Mouse (Mus musculus) Patski (cell line): ENCODE measurements around the gene Pam. TPM values are rescaled to one million over a fixed set of nuclear protein-coding genes. Genes with fewer than 3 reads are reported as not detected.

Source experiments
- ATAC-seq: fragments of 100-300 bp; one replicate; pipeline ENCODE4 v1.8.0; 2021
- CTCF ChIA-PET: fragments of 350-600 bp; sonication (Branson Sonifier 250); formaldehyde crosslinking; loops from one replicate; lab custom pipeline; 2022; ENCODE audit warnings: inconsistent platforms; lab: Charles Lee
- POLR2A ChIA-PET: fragments of 350-600 bp; sonication (Branson Sonifier 250); formaldehyde crosslinking; loops from one replicate; lab custom pipeline; 2022; ENCODE audit warnings: antibody characterized with exemption, inconsistent platforms; lab: Charles Lee
- DNase-seq: peaks from one replicate; pipeline ENCODE4 v3.0.0-alpha.2; 2011; ENCODE audit warnings: low read depth, low spot score
- H3K27me3 ChIP-seq: fragments of 371-371 bp; one replicate; pipeline ENCODE4 v1.5.1; 2021
- CTCF ChIP-seq: fragments of 100-300 bp; IDR thresholded peaks from one replicate; pipeline ENCODE4 v1.5.1; 2021
- in situ Hi-C: fragments of 300-500 bp; cut with MboI; formaldehyde crosslinking; loops from 3 replicates; pipeline ENCODE4 v1.11.1; 2018; ENCODE audit warnings: low pct_unique_long_range_greater_than_20kb, mixed read lengths
- polyA plus RNA-seq: library from polyadenylated mRNA; unstranded; gene quantifications from one replicate; pipeline ENCODE4 v1.2.3, GENCODE M21; 2021

The Pam gene
- polyA plus RNA-seq, 1 experiment from 2014 or later, result 74.0 TPM

GRCm38 (mm10) chr1:98056996-98057945 is 38.2 kb downstream of the Pam start:
- POLR2A ChIA-PET, result interaction anchor here (1.2 kb wide), 1 partner anchor 19 kb away, joined by 3 read pairs; no protein-coding TSS in a partner anchor
- CTCF ChIA-PET, result interaction anchor here (1.0 to 1.6 kb wide), 3 partner anchors 10 to 16 kb away, joined by 3 read pairs; no protein-coding TSS in a partner anchor
- ATAC-seq, result no peak
- no peak for DNase-seq
- in situ Hi-C loops, result no loop called here
- TF ChIP-seq CTCF, result no peak
- no peaks in the 10 kb centered on the region for H3K27me3 ChIP-seq

DNA sequence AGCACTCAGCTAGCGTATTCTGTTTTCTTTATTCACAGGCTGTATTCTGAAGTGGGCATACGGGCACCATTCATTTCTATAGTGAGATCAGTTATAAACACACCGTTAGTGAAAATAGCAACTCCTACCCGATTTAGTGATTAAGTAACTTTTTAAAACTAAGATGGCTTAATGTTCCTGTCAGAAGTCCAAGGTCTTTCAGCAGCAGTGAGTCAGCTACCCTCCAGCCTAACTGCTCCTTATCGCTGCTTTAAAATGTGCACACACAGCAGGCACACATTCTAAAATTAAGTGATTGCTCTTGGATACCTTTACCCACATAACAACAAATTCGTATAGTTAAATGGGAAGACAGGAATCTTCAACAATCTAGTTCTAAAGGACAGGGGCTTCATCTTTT is 39.2 kb downstream of the Pam start:
- ChIA-PET CTCF (no interaction called here), POLR2A (no interaction called here)
- DNase-seq (no peak), ATAC-seq (peak; percentile 74)
- in situ Hi-C loops, result no loop called here
- no peak for TF ChIP-seq CTCF
- no peaks in the 10 kb centered on the region for H3K27me3 ChIP-seq

GRCm38 (mm10) chr1:98055591-98055990 is 39.9 kb downstream of the Pam start:
- no peak for TF ChIP-seq CTCF
- DNase-seq, result no peak
- ChIA-PET POLR2A (no interaction called here), CTCF (no interaction called here)
- in situ Hi-C loops, result no loop called here
- no peak for ATAC-seq
- no peaks in the 10 kb centered on the region for H3K27me3 ChIP-seq

DNA sequence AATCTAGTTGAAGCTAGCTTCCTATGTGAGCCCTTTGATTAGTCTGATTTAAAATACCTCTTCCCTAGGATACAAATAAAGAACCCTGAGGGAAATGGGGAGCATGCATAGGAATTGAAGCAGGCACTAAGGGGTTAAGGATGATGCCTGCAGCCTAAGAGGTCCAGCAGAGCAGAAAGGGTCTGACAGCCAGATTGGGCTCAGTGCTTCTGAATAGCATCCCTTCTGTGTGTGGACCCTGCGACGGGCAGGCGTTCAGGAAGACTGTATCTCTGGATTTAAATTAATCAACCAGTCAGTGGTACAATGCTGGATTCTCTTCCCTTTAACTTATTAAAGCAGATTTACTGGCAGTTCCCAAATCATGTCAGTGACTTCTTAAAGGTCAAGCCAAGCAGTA is 41.5 kb downstream of the Pam start:
- in situ Hi-C loops, result no loop called here
- ATAC-seq (no peak), DNase-seq (no peak)
- TF ChIP-seq CTCF, result no peak
- ChIA-PET POLR2A (no interaction called here), CTCF (no interaction called here)
- no peaks in the 10 kb centered on the region for H3K27me3 ChIP-seq

DNA sequence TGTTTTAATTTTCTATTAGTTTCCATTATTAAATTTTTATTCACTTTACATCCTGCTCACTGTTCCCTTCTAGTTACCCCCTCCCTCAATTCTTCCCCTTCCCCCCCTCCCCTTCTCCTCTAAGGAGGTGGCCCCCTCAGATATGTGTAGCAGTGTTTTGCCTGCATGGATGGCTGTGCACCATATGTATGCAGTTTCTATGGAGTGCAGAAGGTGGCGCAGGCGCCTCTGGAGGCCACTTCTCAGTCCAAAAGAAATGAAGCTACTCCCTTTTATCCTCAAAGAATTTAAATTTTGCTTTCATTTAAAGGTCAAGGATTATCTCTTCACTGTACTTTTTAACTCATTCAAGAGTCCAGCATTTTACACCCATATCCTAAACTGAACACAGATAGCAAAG is 42.0 kb downstream of the Pam start:
- ATAC-seq (no peak), DNase-seq (no peak)
- in situ Hi-C loops, result no loop called here
- H3K27me3 ChIP-seq, result no peaks in the 10 kb centered on the region
- TF ChIP-seq CTCF, result peak; percentile 25
- ChIA-PET CTCF (no interaction called here), POLR2A (no interaction called here)

- ATAC-seq (no peak), DNase-seq (no peak)
- CTCF ChIA-PET, result no interaction called here
- POLR2A ChIA-PET, result no interaction called here
- no peaks in the 10 kb centered on the region for H3K27me3 ChIP-seq
- in situ Hi-C loops, result no loop called here
- no peak for TF ChIP-seq CTCF
Measured at GRCm38 (mm10) chr1:98052775-98053174, 42.7 kb downstream of the Pam start.

DNA sequence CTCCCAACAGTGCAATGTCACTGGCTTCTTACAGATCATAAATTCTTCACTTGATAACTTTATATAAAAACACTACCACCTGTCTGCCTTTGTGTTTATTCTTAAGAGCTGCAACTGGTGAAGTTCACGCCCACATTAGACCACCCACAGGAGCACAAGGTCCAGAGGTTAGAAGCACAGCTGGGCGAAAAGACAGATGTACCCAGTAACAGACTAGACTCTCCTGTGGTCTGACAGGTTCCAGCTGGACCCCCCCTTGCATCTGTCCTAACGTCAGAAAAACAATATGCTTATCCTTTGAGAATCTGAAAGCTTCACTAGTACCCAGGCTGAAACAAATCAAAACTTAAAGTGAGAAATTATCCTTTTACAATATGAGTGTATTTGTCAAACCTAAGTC is 44.4 kb downstream of the Pam start:
- in situ Hi-C loops, result no loop called here
- no peak for TF ChIP-seq CTCF
- ChIA-PET CTCF (interaction anchor here (0.6 to 1.5 kb wide), 2 partner anchors 20 to 330 kb away, joined by 3 to 4 read pairs; no protein-coding TSS in a partner anchor), POLR2A (no interaction called here)
- ATAC-seq, result no peak
- no peaks in the 10 kb centered on the region for H3K27me3 ChIP-seq
- DNase-seq, result no peak

GRCm38 (mm10) chr1:98049756-98050155 is 45.7 kb downstream of the Pam start:
- in situ Hi-C loops, result no loop called here
- H3K27me3 ChIP-seq, result no peaks in the 10 kb centered on the region
- DNase-seq (no peak), ATAC-seq (no peak)
- ChIA-PET CTCF (interaction anchor here (1.5 kb wide), 1 partner anchor 22 kb away, joined by 4 read pairs; no protein-coding TSS in a partner anchor), POLR2A (interaction anchor here (0.5 kb wide), 1 partner anchor 11 kb away, joined by 4 read pairs; no protein-coding TSS in a partner anchor)
- TF ChIP-seq CTCF, result no peak

DNA sequence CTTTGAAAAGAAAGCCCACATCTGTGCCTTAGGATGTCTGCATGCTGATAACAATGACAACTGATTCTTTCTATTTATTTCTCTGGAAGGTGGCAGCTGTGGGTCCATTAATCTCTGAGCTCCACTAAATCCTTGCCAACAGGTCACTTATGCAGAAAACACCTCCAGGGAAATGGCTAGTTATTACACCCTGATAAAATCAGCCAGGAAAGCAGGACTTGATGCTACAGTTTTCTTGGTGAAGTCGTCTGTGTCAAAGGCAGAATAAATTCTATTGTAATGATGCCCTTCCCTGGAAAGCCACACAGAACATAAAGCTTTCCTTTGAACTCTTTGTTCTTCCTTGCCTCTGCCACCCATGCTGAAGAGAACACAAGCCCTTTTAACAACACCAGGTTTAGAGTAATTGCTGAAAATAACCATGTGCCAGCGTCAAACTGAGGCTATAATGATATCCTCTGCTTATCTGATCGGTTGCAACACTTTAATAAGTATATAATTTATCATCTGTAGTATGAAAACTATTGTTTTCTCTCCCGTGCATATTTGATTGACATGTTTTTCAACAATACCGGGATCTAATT is 47.1 kb downstream of the Pam start:
- no peak for TF ChIP-seq CTCF
- in situ Hi-C loops, result no loop called here
- CTCF ChIA-PET, result interaction anchor here (1.0 kb wide), 1 partner anchor 46 kb away, joined by 3 read pairs; no protein-coding TSS in a partner anchor
- ATAC-seq (peak; percentile 27), DNase-seq (no peak)
- no peaks in the 10 kb centered on the region for H3K27me3 ChIP-seq
- POLR2A ChIA-PET, result no interaction called here

DNA sequence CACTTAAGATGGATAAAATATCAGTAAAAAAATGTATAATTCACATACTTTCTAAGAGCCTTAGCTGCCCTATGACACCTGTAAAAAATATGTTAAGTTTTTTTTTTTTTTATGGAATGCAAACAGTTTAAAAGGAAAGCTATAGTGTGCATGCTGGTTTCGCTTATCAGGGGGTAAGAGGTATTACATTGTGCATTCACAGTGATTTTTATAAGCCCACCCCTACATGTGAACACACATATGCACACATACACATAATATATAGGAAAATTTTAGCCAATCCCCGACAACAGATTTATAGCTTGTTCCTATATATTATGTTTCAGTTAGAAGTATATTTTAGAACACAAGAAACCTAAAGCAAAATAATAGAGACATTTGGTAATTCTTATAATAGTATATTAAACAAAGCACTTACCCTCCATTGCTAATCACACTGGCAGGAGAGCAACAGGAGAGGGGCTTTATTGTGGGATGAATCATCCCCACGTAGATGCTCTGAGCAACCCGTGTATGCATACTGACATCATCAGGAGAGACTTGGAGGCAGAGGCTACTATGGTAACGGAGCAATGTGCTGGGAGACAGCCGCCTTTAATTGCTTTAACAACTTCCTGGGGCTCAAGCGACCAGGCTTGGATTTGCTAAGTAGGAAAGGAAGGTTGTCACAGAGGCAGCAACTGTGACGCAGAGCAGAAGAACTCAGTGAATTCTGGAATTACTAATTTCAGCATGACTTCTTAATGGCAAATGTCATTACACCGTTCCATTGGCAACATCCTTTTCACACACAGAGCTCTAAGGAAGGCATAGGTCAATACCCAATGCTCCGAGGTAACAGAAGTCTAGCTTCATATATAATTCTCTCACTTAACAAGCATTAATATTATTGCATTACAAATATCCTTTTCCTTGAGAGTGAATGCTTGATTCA is 47.9 kb downstream of the Pam start:
- ChIA-PET CTCF (interaction anchor here (1.0 to 2.3 kb wide), 3 partner anchors 11 to 47 kb away, joined by 3 to 9 read pairs (median 3); no protein-coding TSS in a partner anchor), POLR2A (no interaction called here)
- ATAC-seq, result peak; percentile 98
- H3K27me3 ChIP-seq, result no peaks in the 10 kb centered on the region
- TF ChIP-seq CTCF, result no peak
- in situ Hi-C loops, result no loop called here
- DNase-seq, result peak; percentile 35
